Mouse (Mus musculus) E14TG2a.4 (cell line): ENCODE measurements around the gene Serf2.
A peak's percentile ranks its signal among the peaks of the same experiment; 100 is the strongest.

ENCODE experiments used
- H3K27me3 ChIP-seq: 2 replicates; pipeline ENCODE4 v1.6.1; 2014; ENCODE audit warnings: low read length, control low read depth; ENCODE audit not compliant: insufficient read depth
- H3K36me3 ChIP-seq: 2 replicates; pipeline ENCODE4 v1.6.1; 2014; ENCODE audit warnings: low read length, control low read depth; ENCODE audit not compliant: insufficient read depth
- H3K4me1 ChIP-seq: replicated peaks from 2 replicates; pipeline ENCODE4 v1.6.1; 2014; ENCODE audit warnings: low read depth, low read length, control low read depth
- H3K4me3 ChIP-seq: replicated peaks from 2 replicates; pipeline ENCODE4 v1.5.1; 2014; ENCODE audit warnings: mild to moderate bottlenecking, low read length
- H3K9me3 ChIP-seq: 2 replicates; pipeline ENCODE4 v1.6.1; 2014; ENCODE audit warnings: low read length, control low read depth
- CTCF ChIP-seq: conservative IDR thresholded peaks from 2 replicates; pipeline ENCODE4 v1.5.1; 2014; ENCODE audit warnings: low read length
- NANOG ChIP-seq: IDR thresholded peaks from 2 replicates; pipeline ENCODE4 v1.6.1; 2014; ENCODE audit warnings: borderline replicate concordance, low read length, mixed read lengths
- POU5F1 ChIP-seq: IDR thresholded peaks from 2 replicates; pipeline ENCODE4 v1.6.1; 2014; ENCODE audit warnings: low read length, borderline replicate concordance

The Serf2 gene

GRCm38 (mm10) chr2:121448739-121449535 lies at the start of gene Serf2:
Gene Serf2, plus strand, starts transcription at chr2:121449195.
- peak within 1 kb of the TSS; percentile 99 for H3K4me3 ChIP-seq
- H3K4me1 ChIP-seq = peaks cover 71% of the 10 kb centered on the region
- H3K9me3 ChIP-seq = no peaks in the 10 kb centered on the region
- H3K36me3 ChIP-seq = peaks cover 37% of the 10 kb centered on the region
- H3K27me3 ChIP-seq = no peaks in the 10 kb centered on the region
- TF ChIP-seq NANOG (no peak), CTCF (no peak), POU5F1 (no peak)

- Histone ChIP-seq H3K9me3 (no peaks in the 10 kb centered on the region), H3K36me3 (no peaks in the 10 kb centered on the region), H3K27me3 (peaks cover 3% of the 10 kb centered on the region; the same call in 1 of the 2 replicates), H3K4me3 (no peak overlapping the region), H3K4me1 (no peaks in the 10 kb centered on the region)
- TF ChIP-seq NANOG = no peak
- no peak for TF ChIP-seq POU5F1
- no peak for TF ChIP-seq CTCF
Measured at GRCm38 (mm10) chr2:121403296-121403695, 45.7 kb upstream of the Serf2 start.

GRCm38 (mm10) chr2:121408160-121408559 lies 40.8 kb upstream of the Serf2 start:
- H3K4me1 ChIP-seq = peaks cover 11% of the 10 kb centered on the region
- H3K36me3 ChIP-seq = peaks cover 5% of the 10 kb centered on the region; the same call in 1 of the 2 replicates
- no peak overlapping the region for H3K4me3 ChIP-seq
- TF ChIP-seq CTCF (peak; percentile 41), POU5F1 (no peak)
- H3K9me3 ChIP-seq = no peaks in the 10 kb centered on the region
- H3K27me3 ChIP-seq = no peaks in the 10 kb centered on the region

- Histone ChIP-seq H3K27me3 (no peaks in the 10 kb centered on the region), H3K9me3 (no peaks in the 10 kb centered on the region), H3K36me3 (peaks cover 35% of the 10 kb centered on the region), H3K4me3 (peak overlapping the region; percentile 97), H3K4me1 (peaks cover 43% of the 10 kb centered on the region)
- TF ChIP-seq POU5F1 (no peak), CTCF (no peak)
Measured at GRCm38 (mm10) chr2:121412843-121413386, 36.1 kb upstream of the Serf2 start.

GRCm38 (mm10) chr2:121413387-121414042 lies 35.5 kb upstream of the Serf2 start, which contains the start of the genes Pdia3 and Catsper2:
Gene Pdia3, plus strand, starts transcription at chr2:121413775.
Gene Catsper2, minus strand, starts transcription at chr2:121413792.
- TF ChIP-seq CTCF = no peak
- TF ChIP-seq POU5F1 = no peak
- Histone ChIP-seq H3K4me3 (peak within 1 kb of the TSS; percentile 97), H3K36me3 (peaks cover 41% of the 10 kb centered on the region), H3K27me3 (no peaks in the 10 kb centered on the region), H3K9me3 (no peaks in the 10 kb centered on the region), H3K4me1 (peaks cover 49% of the 10 kb centered on the region)

GRCm38 (mm10) chr2:121414139-121414685 lies 34.8 kb upstream of the Serf2 start:
- peaks cover 56% of the 10 kb centered on the region for H3K4me1 ChIP-seq
- peaks cover 48% of the 10 kb centered on the region for H3K36me3 ChIP-seq
- H3K27me3 ChIP-seq = no peaks in the 10 kb centered on the region
- no peaks in the 10 kb centered on the region for H3K9me3 ChIP-seq
- peak overlapping the region; percentile 97 for H3K4me3 ChIP-seq
- TF ChIP-seq POU5F1 = no peak

GRCm38 (mm10) chr2:121415103-121415502 lies 33.9 kb upstream of the Serf2 start:
- Histone ChIP-seq H3K4me3 (peak overlapping the region; percentile 97), H3K27me3 (no peaks in the 10 kb centered on the region), H3K36me3 (peaks cover 54% of the 10 kb centered on the region), H3K4me1 (peaks cover 63% of the 10 kb centered on the region), H3K9me3 (no peaks in the 10 kb centered on the region)
- TF ChIP-seq NANOG (no peak), CTCF (no peak), POU5F1 (no peak)

GRCm38 (mm10) chr2:121415591-121415990 lies 33.4 kb upstream of the Serf2 start:
- Histone ChIP-seq H3K36me3 (peaks cover 56% of the 10 kb centered on the region), H3K9me3 (no peaks in the 10 kb centered on the region), H3K4me3 (peak overlapping the region; percentile 97), H3K4me1 (peaks cover 63% of the 10 kb centered on the region), H3K27me3 (no peaks in the 10 kb centered on the region)
- no peak for TF ChIP-seq NANOG
- TF ChIP-seq POU5F1 = no peak
- no peak for TF ChIP-seq CTCF
